In the genomic region with DNA sequence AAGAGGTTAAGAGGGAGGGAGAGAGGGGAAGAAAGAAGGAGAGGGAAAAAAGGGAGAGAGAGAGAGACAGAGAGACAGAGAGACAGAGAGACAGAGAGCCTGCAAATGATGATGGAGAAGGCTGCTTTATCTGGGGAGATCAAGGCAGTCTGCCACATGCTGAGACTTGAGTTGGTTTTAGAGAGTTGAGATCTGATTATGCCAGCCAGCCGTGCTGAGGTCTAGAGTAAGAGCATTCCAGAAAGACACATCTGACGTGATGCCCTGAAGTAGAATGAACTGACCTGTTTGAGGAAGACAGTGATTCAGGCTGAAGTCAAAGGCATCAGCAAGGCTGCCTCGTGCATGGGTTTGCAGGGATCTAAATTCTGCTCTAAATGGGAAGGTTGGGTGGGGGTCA, we compare ENCODE assay signal across 16 mouse cellular contexts.
"Had no signal": no experiment of that assay in that cellular context is flagged by ENCODE, and none has a peak within 500 bp of the region (broad histone marks: within the 10 kb centered on the region; RNA-seq: fewer than 3 reads in every experiment).

No protein-coding gene starts in this region.

- DNase-seq: cerebellum, adult 8-10 months; cerebellum, adult 9-10 months; cerebellum, adult 9-11 months; cerebellum, postnatal 10 days; cerebellum, postnatal 14 days; cerebellum, postnatal 25 days; cerebellum, postnatal 36 days; forebrain, postnatal 0 days; gastrocnemius, adult 2 months; gastrocnemius, postnatal 10 days; gastrocnemius, postnatal 14 days; gastrocnemius, postnatal 25 days; gastrocnemius, postnatal 36 days; heart, adult 11 months; heart, adult 18-20 months; heart, adult 2 months had no signal
